Mouse (Mus musculus) layer of hippocampus, adult 8-10 months (tissue): ENCODE results near the gene Gjb6. TPM values are rescaled to one million over a fixed set of nuclear protein-coding genes. Genes with fewer than 3 reads are reported as not detected.

Experiments
- DNase-seq, 2 experiments: peaks; one replicate each; pipeline ENCODE4 v3.0.0; 2022; ENCODE audit warnings: low spot score in 2 of 2
- total RNA-seq, 4 experiments: library from RNA; stranded (reverse); gene quantifications; 2 replicates each; pipeline ENCODE4 v1.2.4; 2022

The Gjb6 gene
- total RNA-seq, 4 experiments from 2014 or later, result 82.3 to 115 (median 104) TPM

GRCm38 (mm10) chr14:57089107-57089506 is 44.3 kb downstream of the Gjb6 start:
- DNase-seq, result no peak

GRCm38 (mm10) chr14:57084180-57084668 is 49.2 kb downstream of the Gjb6 start:
- DNase-seq, result no peak

GRCm38 (mm10) chr14:57082863-57083262 is 50.5 kb downstream of the Gjb6 start:
- no peak for DNase-seq

GRCm38 (mm10) chr14:57075537-57075936 is 57.9 kb downstream of the Gjb6 start:
- no peak for DNase-seq

Other genes starting within 250 kb of the Gjb6 start
- 100 to 1,000 TPM in 1 of 4 experiments, 10 to 100 TPM in 3; 92.2 to 100 (median 97.3) TPM for gene Zmym2, start 247.0 kb downstream of the Gjb6 start, total RNA-seq
- gene Gja3, start 75.5 kb downstream of the Gjb6 start, total RNA-seq, result under 1 TPM; 0.18 to 0.61 (median 0.33) TPM
- 10 to 100 TPM in 3 of 4 experiments, 1 to 10 TPM in 1; 9.1 to 14.5 (median 10.3) TPM for gene Gjb2, start 28.9 kb downstream of the Gjb6 start, total RNA-seq
- gene Gm4491, start 17.7 kb downstream of the Gjb6 start, total RNA-seq, result 1 to 10 TPM in 2 of 4 experiments, under 1 TPM in 2; 0.41 to 1.0 (median 0.83) TPM